Mouse (Mus musculus) liver, embryonic 15.5 days (tissue): ENCODE data around the gene Ear1. TPM values are rescaled to one million over a fixed set of nuclear protein-coding genes. Genes with fewer than 3 reads are reported as not detected.
"Not testable (repeated sequence)": the region's sequence is repeated elsewhere in the genome, so short reads cannot be mapped to it uniquely, and the experiment has no call there.

Source experiments
- ATAC-seq: fragments of 200-750 bp; cut with Nextera tagmentation; 2 replicates; pipeline ENCODE4 v1.8.0; 2017; ENCODE audit warnings: moderate number of reproducible peaks, mild to moderate bottlenecking, moderate library complexity; ENCODE audit not compliant: insufficient read depth
- H3K27ac ChIP-seq: fragments of 300-500 bp; sonication (generic); replicated peaks from 2 replicates; pipeline ENCODE4 v1.5.1; 2015; ENCODE audit warnings: mild to moderate bottlenecking, inconsistent platforms
- H3K27me3 ChIP-seq: fragments of 300-500 bp; sonication (generic); 2 replicates; pipeline ENCODE4 v1.6.1; 2015; ENCODE audit warnings: mild to moderate bottlenecking, inconsistent platforms
- H3K36me3 ChIP-seq: fragments of 300-500 bp; sonication (generic); replicated peaks from 2 replicates; pipeline ENCODE4 v1.6.1; 2015; ENCODE audit warnings: moderate library complexity, mild to moderate bottlenecking, inconsistent platforms
- H3K4me1 ChIP-seq: fragments of 300-500 bp; sonication (generic); replicated peaks from 2 replicates; pipeline ENCODE4 v1.6.1; 2015; ENCODE audit warnings: inconsistent platforms
- H3K4me2 ChIP-seq: fragments of 300-500 bp; sonication (generic); 2 replicates; pipeline ENCODE4 v1.6.1; 2015; ENCODE audit warnings: moderate library complexity, mild to moderate bottlenecking, inconsistent platforms
- H3K4me3 ChIP-seq: fragments of 300-500 bp; sonication (generic); replicated peaks from 2 replicates; pipeline ENCODE4 v1.5.1; 2015; ENCODE audit warnings: mild to moderate bottlenecking, inconsistent platforms
- H3K9ac ChIP-seq: fragments of 300-500 bp; sonication (generic); 2 replicates; pipeline ENCODE4 v1.6.1; 2015; ENCODE audit warnings: moderate library complexity, mild to moderate bottlenecking, inconsistent platforms
- H3K9me3 ChIP-seq: fragments of 300-500 bp; sonication (generic); replicated peaks from 2 replicates; pipeline ENCODE4 v1.6.1; 2016; ENCODE audit warnings: inconsistent platforms
- WGBS: fragments of 180-500 bp; shearing (Covaris S2); methylation state at CpG from one replicate; pipeline ENCODE4 v1.1.7; 2015; ENCODE audit warnings: mixed read lengths; ENCODE audit not compliant: insufficient replicate concordance; 5-methylcytosine and 5-hydroxymethylcytosine counted together
- polyA plus RNA-seq: library from polyadenylated mRNA; unstranded; fragments of >200 nt; fragmentation: Nextera tagmentation; extraction: Ambion mirVana; gene quantifications from 2 replicates; pipeline ENCODE4 v1.2.1, GENCODE M21; 2015

Ear1 gene
- polyA plus RNA-seq = 7.1 and 12.1 TPM in 2 replicates

GRCm38 (mm10) chr14:43875417-43875816 is at the start of gene Ear1:
Gene Ear1, minus strand, starts transcription at chr14:43875517.
- H3K27ac ChIP-seq, H3K4me3 ChIP-seq, H3K9ac ChIP-seq, ATAC-seq, H3K4me1 ChIP-seq, H3K4me2 ChIP-seq, H3K36me3 ChIP-seq, H3K9me3 ChIP-seq, H3K27me3 ChIP-seq: not testable (repeated sequence)
- WGBS = 76% methylated on average over 3 of the region's 3 CpGs

GRCm38 (mm10) chr14:43924688-43925403 is 49.5 kb upstream of the Ear1 start, which contains the start of gene Gm8113:
Gene Gm8113, plus strand, starts transcription at chr14:43925390.
- Histone ChIP-seq H3K27ac (peak within 1 kb of the TSS; percentile 66), H3K4me2 (peak within 1 kb of the TSS; percentile 72), H3K4me3 (peak within 1 kb of the TSS; percentile 60), H3K9ac (peak within 1 kb of the TSS; percentile 51)
- H3K36me3 ChIP-seq, H3K9me3 ChIP-seq, H3K27me3 ChIP-seq, H3K4me1 ChIP-seq: not testable (repeated sequence)
- 8% methylated on average over 10 of the region's 10 CpGs for WGBS
- peak; percentile 84 for ATAC-seq

GRCm38 (mm10) chr14:43923459-43923858 is 48.1 kb upstream of the Ear1 start, which contains the start of gene Ear10:
Gene Ear10, minus strand, starts transcription at chr14:43923559.
- not testable (repeated sequence) for H3K4me1 ChIP-seq, H3K36me3 ChIP-seq, H3K27me3 ChIP-seq, H3K4me2 ChIP-seq, H3K9me3 ChIP-seq, H3K9ac ChIP-seq, ATAC-seq, H3K4me3 ChIP-seq, H3K27ac ChIP-seq
- 57% methylated on average over 3 of the region's 3 CpGs for WGBS

- not testable (repeated sequence) for H3K4me2 ChIP-seq, ATAC-seq, H3K4me3 ChIP-seq, H3K9ac ChIP-seq, H3K27ac ChIP-seq, H3K36me3 ChIP-seq, H3K27me3 ChIP-seq, H3K4me1 ChIP-seq, H3K9me3 ChIP-seq
Measured at GRCm38 (mm10) chr14:43918214-43918613, 42.9 kb upstream of the Ear1 start.

GRCm38 (mm10) chr14:43898577-43898976 is 23.3 kb upstream of the Ear1 start:
- H3K36me3 ChIP-seq, ATAC-seq, H3K9me3 ChIP-seq, H3K4me1 ChIP-seq, H3K4me3 ChIP-seq, H3K9ac ChIP-seq, H3K27ac ChIP-seq, H3K4me2 ChIP-seq, H3K27me3 ChIP-seq: not testable (repeated sequence)
- 62% methylated on average over 3 of the region's 3 CpGs for WGBS

- not testable (repeated sequence) for H3K27me3 ChIP-seq, H3K9me3 ChIP-seq, H3K4me1 ChIP-seq, H3K27ac ChIP-seq, H3K36me3 ChIP-seq, ATAC-seq, H3K9ac ChIP-seq, H3K4me3 ChIP-seq, H3K4me2 ChIP-seq
- 26% methylated on average over 1 of the region's 2 CpGs for WGBS
Measured at GRCm38 (mm10) chr14:43895357-43895756, 20.0 kb upstream of the Ear1 start.

GRCm38 (mm10) chr14:43891288-43891687 is 16.0 kb upstream of the Ear1 start:
- ATAC-seq = not testable (repeated sequence)

GRCm38 (mm10) chr14:43886235-43886634 is 10.9 kb upstream of the Ear1 start:
- not testable (repeated sequence) for ATAC-seq, H3K9me3 ChIP-seq, H3K27me3 ChIP-seq, H3K4me1 ChIP-seq, H3K4me2 ChIP-seq, H3K27ac ChIP-seq, H3K36me3 ChIP-seq, H3K9ac ChIP-seq, H3K4me3 ChIP-seq
- 24% methylated on average over 1 of the region's 1 CpGs for WGBS

More at GRCm38 (mm10) chr14:43891288-43891687, 16.0 kb upstream of the Ear1 start:
- not testable (repeated sequence) for H3K4me2 ChIP-seq, H3K36me3 ChIP-seq, H3K4me1 ChIP-seq, H3K27ac ChIP-seq, H3K4me3 ChIP-seq, H3K9ac ChIP-seq, H3K9me3 ChIP-seq, H3K27me3 ChIP-seq
- WGBS = 84% methylated on average over 1 of the region's 1 CpGs

GRCm38 (mm10) chr14:43879966-43880545 is 4.7 kb upstream of the Ear1 start:
- ATAC-seq = peak; percentile 68
- not testable (repeated sequence) for H3K4me2 ChIP-seq, H3K9me3 ChIP-seq, H3K4me1 ChIP-seq, H3K27ac ChIP-seq, H3K9ac ChIP-seq, H3K36me3 ChIP-seq, H3K4me3 ChIP-seq, H3K27me3 ChIP-seq
- WGBS = 27% methylated on average over 5 of the region's 5 CpGs

- ATAC-seq = peak; percentile 51; the same call in 1 of the 2 replicates
- H3K27ac ChIP-seq, H3K36me3 ChIP-seq, H3K4me3 ChIP-seq, H3K4me2 ChIP-seq, H3K4me1 ChIP-seq, H3K27me3 ChIP-seq, H3K9me3 ChIP-seq, H3K9ac ChIP-seq: not testable (repeated sequence)
- 52% methylated on average over 1 of the region's 2 CpGs for WGBS
Measured at GRCm38 (mm10) chr14:43877789-43878188, 2.5 kb upstream of the Ear1 start.

- H3K27ac ChIP-seq, H3K36me3 ChIP-seq, ATAC-seq, H3K9ac ChIP-seq, H3K4me2 ChIP-seq, H3K4me1 ChIP-seq, H3K4me3 ChIP-seq, H3K27me3 ChIP-seq, H3K9me3 ChIP-seq: not testable (repeated sequence)
- WGBS = 38% methylated on average over 3 of the region's 3 CpGs
Measured at GRCm38 (mm10) chr14:43874862-43875261, 455 bp downstream of the Ear1 start.

- not testable (repeated sequence) for H3K4me2 ChIP-seq, H3K27ac ChIP-seq, H3K36me3 ChIP-seq, H3K4me3 ChIP-seq, H3K4me1 ChIP-seq, H3K9ac ChIP-seq, H3K9me3 ChIP-seq, H3K27me3 ChIP-seq, ATAC-seq
- 25% methylated on average over 2 of the region's 2 CpGs for WGBS
Measured at GRCm38 (mm10) chr14:43860522-43860921, 14.8 kb downstream of the Ear1 start.
